ENCODE assay signal across 15 mouse cellular contexts in the genomic region with DNA sequence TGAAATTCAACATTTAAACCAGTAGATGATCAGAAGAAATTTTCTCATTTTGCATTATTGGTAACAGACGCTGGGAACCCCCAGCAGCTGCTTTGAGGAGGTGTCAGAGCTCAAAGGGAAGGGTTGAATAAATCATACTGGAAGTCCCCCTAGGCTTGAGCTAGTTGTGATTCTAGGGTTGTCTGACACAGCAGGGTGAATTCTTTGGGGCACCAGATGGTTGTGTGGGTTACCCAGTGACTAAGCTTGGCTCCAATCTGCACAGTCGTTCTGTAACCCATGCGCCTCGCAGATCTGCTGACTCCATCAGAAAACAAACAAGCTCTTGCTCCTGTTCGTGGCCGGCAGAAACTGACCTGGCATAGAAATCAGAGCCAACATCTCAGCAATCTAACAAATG. TPM values are rescaled to one million over a fixed set of nuclear protein-coding genes. Genes with fewer than 3 reads are reported as not detected.
DNase-seq lines count a peak whose midpoint lies in the region; ATAC-seq and TF ChIP-seq lines count a peak whose summit lies in the region.
"Had no signal": no experiment of that assay in that cellular context is flagged by ENCODE, and none has a peak within 500 bp of the region (broad histone marks: within the 10 kb centered on the region; RNA-seq: fewer than 3 reads in every experiment).

No protein-coding gene starts in this region.

- H3K27ac ChIP-seq in kidney, adult 2 months (ENCODE audit: insufficient read depth, low read depth, low read length) = no peak overlapping the region
- no peak overlapping the region for H3K27ac ChIP-seq in stomach, postnatal 0 days (replicated peaks)
- H3K27ac ChIP-seq: liver, embryonic 12.5 days; neural tube, embryonic 15.5 days had no signal

- no peaks in the 10 kb centered on the region for H3K4me1 ChIP-seq in kidney, adult 2 months (ENCODE audit: control insufficient read depth, insufficient read depth, low read length)
- no peaks in the 10 kb centered on the region for H3K4me1 ChIP-seq in stomach, postnatal 0 days (replicated peaks; ENCODE audit: control insufficient read depth, insufficient read depth)
- H3K4me1 ChIP-seq: liver, embryonic 12.5 days had no signal

- no peak overlapping the region for H3K4me2 ChIP-seq in stomach, postnatal 0 days (replicated peaks; ENCODE audit: low read depth)
- H3K4me2 ChIP-seq: liver, embryonic 12.5 days; neural tube, embryonic 15.5 days had no signal

- WGBS in kidney, adult 2 months = 45% methylated on average over 6 of the region's 6 CpGs
- WGBS in stomach, postnatal 0 days = 44% methylated on average over 6 of the region's 6 CpGs

- ATAC-seq in stomach, postnatal 0 days (ENCODE audit: low FRiP score, low TSS enrichment) = no peak
- ATAC-seq: CD4-positive, CD25-positive, alpha-beta regulatory T cell, adult 4 months; liver, embryonic 12.5 days; midbrain, embryonic 16.5 days had no signal

- TF ChIP-seq POLR2A in kidney, adult 2 months (IDR thresholded peaks at IDR 0.05; ENCODE audit: low read depth, low read length) = no peak

- H3K36me3 ChIP-seq in kidney, adult 2 months (ENCODE audit: control insufficient read depth, insufficient read depth, low read length) = no peaks in the 10 kb centered on the region
- H3K36me3 ChIP-seq in stomach, postnatal 0 days (ENCODE audit: control insufficient read depth, insufficient read depth, low read length) = no peaks in the 10 kb centered on the region
- H3K36me3 ChIP-seq: liver, embryonic 12.5 days; neural tube, embryonic 15.5 days had no signal

- no peak for TF ChIP-seq EP300 in stomach, postnatal 0 days (optimal IDR thresholded peaks at IDR 0.05)

- no peaks in the 10 kb centered on the region for H3K27me3 ChIP-seq in kidney, adult 2 months (replicated peaks; ENCODE audit: control insufficient read depth, insufficient read depth, low read length)
- no peaks in the 10 kb centered on the region for H3K27me3 ChIP-seq in stomach, postnatal 0 days (ENCODE audit: control insufficient read depth, insufficient read depth, low read length)
- H3K27me3 ChIP-seq: liver, embryonic 12.5 days; neural tube, embryonic 15.5 days had no signal

- H3K9ac ChIP-seq in stomach, postnatal 0 days (ENCODE audit: low read length) = no peak overlapping the region
- H3K9ac ChIP-seq: liver, embryonic 12.5 days; neural tube, embryonic 15.5 days had no signal

- H3K4me3 ChIP-seq in kidney, adult 2 months (ENCODE audit: insufficient read depth, low read depth, low read length) = no peak overlapping the region
- no peak overlapping the region for H3K4me3 ChIP-seq in stomach, postnatal 0 days (ENCODE audit: low read depth, low read length)
- H3K4me3 ChIP-seq: liver, embryonic 12.5 days; neural tube, embryonic 15.5 days had no signal

- H3K9me3 ChIP-seq in stomach, postnatal 0 days (ENCODE audit: control insufficient read depth, low read length) = no peaks in the 10 kb centered on the region
- H3K9me3 ChIP-seq: liver, embryonic 12.5 days; neural tube, embryonic 15.5 days had no signal

- no peak for TF ChIP-seq CTCF in kidney, adult 2 months (conservative IDR thresholded peaks at IDR 0.05; ENCODE audit: insufficient read depth, insufficient read length, low read depth, low read length)
- no peak for TF ChIP-seq CTCF in stomach, postnatal 0 days (IDR thresholded peaks at IDR 0.05; ENCODE audit: low read depth)

- peak; percentile 50 for DNase-seq in kidney, adult 2 months
- DNase-seq in kidney, postnatal 10 days = no peak
- DNase-seq in cerebellum, adult 9-11 months = peak; percentile 71
- peak; percentile 58 to 81 for DNase-seq in layer of hippocampus, postnatal 14 days (ENCODE audit: low spot score in 2 of 2)
- DNase-seq in right cerebral cortex, postnatal 36 days (ENCODE audit: low spot score in 2 of 2) = peak; percentile 41 to 57
- DNase-seq in gastrocnemius, postnatal 4 days (ENCODE audit: low spot score in 2 of 2) = no peak
- no peak for DNase-seq in stomach, postnatal 0 days (ENCODE audit: low spot score)
- DNase-seq: adrenal gland, adult 8-10 months; heart, adult 18-20 months; thymus, postnatal 14 days had no signal

RNA-seq across cellular contexts. Expression of gene Ntm, which starts 8.9 kb away (rescaled TPM):
- polyA plus RNA-seq in kidney, adult 2 months (2012; rRNA removed) = 0.74 and 1.1 TPM in 2 replicates
- 100 to 1,000 TPM; 136 to 166 TPM for total RNA-seq in layer of hippocampus, postnatal 14 days (2021)
- 10 to 100 TPM in 1 of 2 experiments, 1 to 10 TPM in 1; 9.7 to 10.8 TPM for total RNA-seq in gastrocnemius, postnatal 4 days (2021)
- 5.9 TPM in 2 replicates for polyA plus RNA-seq in stomach, postnatal 0 days (2015; fragmentation: Nextera tagmentation; extraction: Ambion mirVana)
- total RNA-seq: hematopoietic stem cell, adult 5-6 weeks had no signal
- polyA plus RNA-seq: CD4-positive, CD25-positive, alpha-beta regulatory T cell, adult 4 months had no signal

Comparison
In these comparisons a context has a peak if more than half of its experiments do, and no peak if none do; other contexts are left out.
1. DNase-seq: peak in kidney, adult 2 months (single experiment), cerebellum, adult 9-11 months (single experiment), layer of hippocampus, postnatal 14 days (2 of 2) and right cerebral cortex, postnatal 36 days (2 of 2); none in kidney, postnatal 10 days (single experiment), gastrocnemius, postnatal 4 days (0 of 2) and stomach, postnatal 0 days (single experiment).
2. RNA of gene Ntm, which starts 8.9 kb away (total RNA-seq): 136 to 166 TPM in layer of hippocampus, postnatal 14 days; 9.7 to 10.8 TPM in gastrocnemius, postnatal 4 days; every median in the first group is over 10 times any median in the second.